Mouse (Mus musculus) inflammation-experienced regulatory T-cells (primary cell): Measurements from ENCODE around the gene Clpb. TPM values are rescaled to one million over a fixed set of nuclear protein-coding genes. Genes with fewer than 3 reads are reported as not detected.

Experiments
- polyA plus RNA-seq, 2 experiments: library from polyadenylated mRNA; unstranded; fragments of 100-300 nt; shearing (Covaris generic); gene quantifications; one replicate each; pipeline ENCODE4 v1.2.1; 2017

The Clpb gene
- 10 to 100 TPM; 20.4 to 23.3 TPM for polyA plus RNA-seq

DNA sequence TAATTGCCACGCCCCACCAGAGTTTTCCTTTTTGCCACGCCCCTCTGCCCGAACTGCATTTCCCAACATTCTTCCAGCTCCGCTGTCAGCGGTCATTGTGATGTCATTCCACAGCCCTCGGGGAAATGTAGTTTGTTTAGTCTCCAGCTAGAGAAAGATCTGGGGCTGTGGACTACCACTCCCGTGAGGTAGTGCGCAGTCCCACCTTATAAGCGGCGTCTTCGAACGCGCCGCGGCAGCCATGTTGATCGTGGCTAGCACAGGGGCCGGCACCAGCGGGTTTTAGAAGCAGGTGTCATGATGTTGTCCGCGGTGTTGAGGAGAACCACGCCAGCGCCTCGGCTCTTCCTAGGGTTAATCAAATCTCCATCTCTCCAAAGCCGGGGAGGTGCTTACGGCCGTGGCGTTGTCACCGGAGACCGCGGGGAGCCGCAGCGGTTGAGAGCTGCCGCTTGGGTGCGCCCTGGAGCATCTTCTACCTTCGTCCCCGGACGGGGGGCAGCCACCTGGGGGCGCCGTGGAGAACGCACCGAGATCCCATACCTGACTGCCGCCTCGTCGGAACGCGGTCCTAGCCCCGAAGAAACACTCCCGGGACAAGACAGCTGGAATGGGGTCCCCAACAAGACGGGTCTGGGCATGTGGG lies at the start of gene Clpb:
Gene Clpb (plus strand): TSS at position 120 of the 646 bp plus-strand sequence.

DNA sequence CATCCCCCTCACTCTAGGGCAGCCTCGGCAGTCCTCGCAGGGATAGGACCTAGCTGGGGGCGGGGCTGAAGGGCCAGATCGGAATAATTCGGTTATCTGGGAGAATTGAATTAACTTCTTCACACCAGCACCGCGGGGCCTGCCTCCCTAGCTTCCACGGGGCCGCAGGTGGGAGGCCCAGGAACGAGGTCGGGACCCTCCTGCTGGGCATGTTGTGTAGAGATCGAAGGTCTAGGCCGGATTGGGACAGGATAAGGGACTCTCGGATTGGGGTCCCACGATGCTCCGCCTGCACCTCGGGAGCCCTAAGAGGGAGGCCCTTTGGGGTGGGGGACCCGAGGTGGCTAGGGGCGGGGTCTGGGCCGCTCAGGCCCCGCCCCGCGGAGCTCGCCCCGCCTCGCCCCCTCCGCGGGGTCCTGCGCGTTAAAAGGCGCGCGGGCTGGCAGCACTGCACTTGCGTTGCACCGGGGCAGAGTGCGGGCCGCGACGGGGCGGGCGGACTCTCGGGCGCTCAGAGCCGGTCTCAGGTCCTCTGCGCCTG lies 154.5 kb downstream of the Clpb start, which contains the start of gene Phox2a:
Gene Phox2a (plus strand): TSS at position 453 of the 541 bp plus-strand sequence.

DNA sequence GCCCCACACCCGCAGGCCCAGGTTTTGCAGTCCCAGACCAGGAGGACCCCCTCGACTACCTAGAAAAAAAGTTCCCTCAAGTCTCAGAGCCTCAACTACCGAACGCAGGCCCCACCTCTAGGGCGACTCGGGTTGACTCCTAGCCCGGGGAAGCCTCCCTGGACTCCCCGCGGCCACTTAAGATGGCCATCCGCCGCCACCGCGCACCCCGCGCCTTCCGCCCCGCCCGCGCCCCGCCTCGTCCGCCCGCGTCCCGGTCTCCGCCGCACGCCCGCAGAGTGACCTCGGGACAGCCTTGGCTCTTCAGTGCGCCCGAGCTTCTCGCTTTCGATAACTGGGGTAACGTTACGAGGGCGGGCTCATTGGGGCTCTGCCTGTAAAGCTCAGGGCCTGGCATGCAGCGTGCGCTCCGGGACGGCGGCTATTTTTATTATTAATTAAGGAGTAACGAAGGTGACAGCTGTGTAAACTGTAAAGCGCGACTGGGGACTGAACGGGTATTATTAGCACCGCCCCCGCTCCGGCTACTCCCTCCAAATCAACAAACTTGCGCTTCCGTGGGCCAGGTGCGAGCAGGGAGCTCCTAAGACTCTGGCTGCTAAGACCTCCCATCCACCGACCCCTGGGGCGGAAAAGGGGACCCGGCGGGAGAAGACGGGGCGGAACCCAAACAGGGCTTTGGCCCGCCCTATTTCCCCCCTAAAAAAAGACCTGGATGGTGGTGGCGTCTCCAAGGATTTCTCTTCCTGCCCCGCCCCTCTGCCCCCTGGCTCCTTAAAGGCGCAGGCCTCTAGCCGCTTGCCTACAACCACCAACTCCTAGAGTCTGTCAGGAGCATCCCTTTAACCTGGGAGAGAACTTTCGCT lies 174.4 kb downstream of the Clpb start, which contains the start of gene Inppl1:
Gene Inppl1 (minus strand): TSS at position 624 of the 866 bp plus-strand sequence.

Other genes with a start within 250 kb of the Clpb start
- 10 to 100 TPM; 12.6 to 13.6 TPM for gene Pde2a, start 241.9 kb upstream of the Clpb start, polyA plus RNA-seq
- gene Art2b, start 78.0 kb upstream of the Clpb start, polyA plus RNA-seq, result 100 to 1,000 TPM; 113 to 154 TPM
- gene Phox2a, start 154.7 kb downstream of the Clpb start, polyA plus RNA-seq, result not detected
- gene Inppl1, start 174.6 kb downstream of the Clpb start, polyA plus RNA-seq, result 10 to 100 TPM in 1 of 2 experiments, 1 to 10 TPM in 1; 9.8 to 13.9 TPM
- gene Folr2, start 193.6 kb downstream of the Clpb start, polyA plus RNA-seq, result not detected
- gene Anapc15, start 200.1 kb downstream of the Clpb start, polyA plus RNA-seq, result 10 to 100 TPM; 32.1 to 42.4 TPM
- gene Folr1, start 207.2 kb downstream of the Clpb start, polyA plus RNA-seq, result 1 to 10 TPM in 1 of 2 experiments, under 1 TPM in 1; 0.60 to 3.7 TPM
- gene Lamtor1, start 242.3 kb downstream of the Clpb start, polyA plus RNA-seq, result 100 to 1,000 TPM; 113 to 148 TPM
- gene Tomt, start 242.7 kb downstream of the Clpb start, polyA plus RNA-seq, result under 1 TPM; 0.18 to 0.76 TPM